Mouse (Mus musculus) limb, embryonic 13.5 days (tissue): ENCODE measurements around the gene Nup62. TPM values are rescaled to one million over a fixed set of nuclear protein-coding genes. Genes with fewer than 3 reads are reported as not detected.

Experiments
- ATAC-seq: fragments of 200-750 bp; cut with Nextera tagmentation; 2 replicates; pipeline ENCODE4 v1.8.0; 2017; ENCODE audit warnings: low read depth, moderate number of reproducible peaks, moderate TSS enrichment; ENCODE audit not compliant: low FRiP score
- H3K27ac ChIP-seq: fragments of 300-500 bp; sonication (generic); 2 replicates; pipeline ENCODE4 v1.5.1; 2015; ENCODE audit warnings: inconsistent platforms, mild to moderate bottlenecking, moderate library complexity
- H3K27me3 ChIP-seq: fragments of 300-500 bp; sonication (generic); 2 replicates; pipeline ENCODE4 v1.6.1; 2015; ENCODE audit warnings: mild to moderate bottlenecking, inconsistent platforms
- H3K36me3 ChIP-seq: fragments of 300-500 bp; sonication (generic); 2 replicates; pipeline ENCODE4 v1.6.1; 2015; ENCODE audit warnings: inconsistent platforms, mild to moderate bottlenecking, moderate library complexity
- H3K4me1 ChIP-seq: fragments of 300-500 bp; sonication (generic); 2 replicates; pipeline ENCODE4 v1.6.1; 2015; ENCODE audit warnings: inconsistent platforms
- H3K4me2 ChIP-seq: fragments of 300-500 bp; sonication (generic); replicated peaks from 2 replicates; pipeline ENCODE4 v1.6.1; 2015; ENCODE audit warnings: inconsistent platforms, mild to moderate bottlenecking, moderate library complexity
- H3K4me3 ChIP-seq: fragments of 300-500 bp; sonication (generic); 2 replicates; pipeline ENCODE4 v1.5.1; 2015; ENCODE audit warnings: moderate library complexity, mild to moderate bottlenecking, inconsistent platforms
- H3K9ac ChIP-seq: fragments of 300-500 bp; sonication (generic); 2 replicates; pipeline ENCODE4 v1.6.1; 2015; ENCODE audit warnings: mild to moderate bottlenecking, inconsistent platforms
- H3K9me3 ChIP-seq: fragments of 300-500 bp; sonication (generic); 2 replicates; pipeline ENCODE4 v1.6.1; 2016; ENCODE audit warnings: inconsistent platforms
- WGBS: fragments of 180-500 bp; shearing (Covaris S2); methylation state at CpG from one replicate; pipeline ENCODE4 v1.1.7; 2015; 5-methylcytosine and 5-hydroxymethylcytosine counted together
- polyA plus RNA-seq: library from polyadenylated mRNA; unstranded; fragments of >200 nt; fragmentation: Nextera tagmentation; extraction: Ambion mirVana; gene quantifications from 2 replicates; pipeline ENCODE4 v1.2.1, GENCODE M21; 2015

Gene Nup62
- polyA plus RNA-seq, 1 experiment from 2014 or later: 97.3 TPM

- no peaks in the 10 kb centered on the region for H3K27me3 ChIP-seq
- peaks cover 57% of the 10 kb centered on the region for H3K36me3 ChIP-seq
- 0 out of 2 replicates have a peak overlapping the region, but pooled peaks have one; percentile 4 for H3K4me2 ChIP-seq
- H3K27ac ChIP-seq: peak overlapping the region; percentile 44; the same call in 1 of the 2 replicates
- WGBS: 60% methylated on average over 22 of the region's 22 CpGs
- H3K4me3 ChIP-seq: no peak overlapping the region
- ATAC-seq: peak; percentile 12; the same call in 1 of the 2 replicates
- peaks cover 36% of the 10 kb centered on the region for H3K4me1 ChIP-seq
- peak overlapping the region; percentile 35 for H3K9ac ChIP-seq
- H3K9me3 ChIP-seq: no peaks in the 10 kb centered on the region
Measured at GRCm38 (mm10) chr7:44860576-44861428, 44.9 kb downstream of the Nup62 start.

GRCm38 (mm10) chr7:44861429-44861816, 45.5 kb downstream of the Nup62 start:
- H3K9me3 ChIP-seq: no peaks in the 10 kb centered on the region
- no peak for ATAC-seq
- no peak overlapping the region for H3K9ac ChIP-seq
- peaks cover 37% of the 10 kb centered on the region for H3K4me1 ChIP-seq
- H3K4me3 ChIP-seq: no peak overlapping the region
- peak overlapping the region; percentile 44; the same call in 1 of the 2 replicates for H3K27ac ChIP-seq
- 81% methylated on average over 14 of the region's 14 CpGs for WGBS
- no peaks in the 10 kb centered on the region for H3K27me3 ChIP-seq
- H3K36me3 ChIP-seq: peaks cover 63% of the 10 kb centered on the region
- H3K4me2 ChIP-seq: no peak overlapping the region

DNA sequence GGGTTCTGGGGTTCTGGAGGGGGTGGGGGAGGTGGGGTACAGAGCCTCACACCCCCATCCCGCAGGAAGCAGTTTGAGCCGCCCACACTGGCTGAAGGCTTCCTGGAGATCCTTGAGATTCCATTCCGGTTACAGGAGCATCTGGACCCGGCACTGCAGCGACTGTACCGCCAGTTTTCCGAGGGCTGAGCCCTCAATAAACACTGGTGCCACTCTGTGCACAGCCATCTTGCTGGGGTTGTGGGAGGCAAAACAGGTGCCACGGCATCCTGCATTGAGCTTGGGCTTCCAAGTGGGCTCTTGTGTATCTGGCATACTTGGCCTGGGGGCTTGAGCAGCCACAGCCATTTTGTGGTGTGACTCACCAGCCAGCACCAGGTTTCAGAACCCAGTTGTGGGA, 46.5 kb downstream of the Nup62 start:
- WGBS: 85% methylated on average over 8 of the region's 8 CpGs
- H3K9me3 ChIP-seq: no peaks in the 10 kb centered on the region
- H3K36me3 ChIP-seq: peaks cover 73% of the 10 kb centered on the region
- H3K27ac ChIP-seq: no peak overlapping the region
- H3K4me2 ChIP-seq: no peak overlapping the region
- H3K9ac ChIP-seq: no peak overlapping the region
- H3K4me1 ChIP-seq: peaks cover 44% of the 10 kb centered on the region
- no peak for ATAC-seq
- H3K27me3 ChIP-seq: no peaks in the 10 kb centered on the region
- no peak overlapping the region for H3K4me3 ChIP-seq

DNA sequence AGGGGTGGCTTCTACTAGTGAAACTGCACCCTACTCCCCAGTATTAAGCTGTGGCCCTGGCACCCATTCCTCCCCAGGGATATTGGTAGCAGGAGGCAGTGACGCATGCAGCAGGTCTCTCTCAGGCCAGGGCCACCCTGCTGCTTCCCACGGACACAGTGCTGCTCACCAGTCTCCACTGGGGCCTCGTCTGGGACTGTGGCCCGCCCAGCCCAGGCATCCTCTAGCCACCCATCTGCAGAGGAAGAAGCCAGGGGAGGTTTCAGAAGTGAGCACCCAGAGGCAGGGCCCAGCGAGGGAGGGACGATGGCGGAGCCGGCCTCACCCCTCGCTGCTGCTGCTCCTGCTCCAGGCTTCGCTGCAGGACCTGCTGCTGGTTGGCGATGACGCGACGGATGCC, 47.3 kb downstream of the Nup62 start:
- no peak for ATAC-seq
- no peak overlapping the region for H3K27ac ChIP-seq
- H3K4me3 ChIP-seq: no peak overlapping the region
- peaks cover 44% of the 10 kb centered on the region for H3K4me1 ChIP-seq
- no peak overlapping the region for H3K4me2 ChIP-seq
- 89% methylated on average over 14 of the region's 14 CpGs for WGBS
- H3K36me3 ChIP-seq: peaks cover 78% of the 10 kb centered on the region
- H3K9ac ChIP-seq: 0 out of 2 replicates have a peak overlapping the region, but pooled peaks have one; percentile 19
- no peaks in the 10 kb centered on the region for H3K9me3 ChIP-seq
- no peaks in the 10 kb centered on the region for H3K27me3 ChIP-seq

GRCm38 (mm10) chr7:44863982-44864494, 48.1 kb downstream of the Nup62 start:
- Histone ChIP-seq H3K4me1 (peaks cover 41% of the 10 kb centered on the region), H3K36me3 (peaks cover 78% of the 10 kb centered on the region), H3K9ac (no peak overlapping the region), H3K27me3 (no peaks in the 10 kb centered on the region), H3K4me3 (no peak overlapping the region), H3K9me3 (no peaks in the 10 kb centered on the region), H3K4me2 (no peak overlapping the region), H3K27ac (no peak overlapping the region)
- no peak for ATAC-seq
- WGBS: 81% methylated on average over 11 of the region's 11 CpGs

- Histone ChIP-seq H3K4me1 (peaks cover 41% of the 10 kb centered on the region), H3K27me3 (no peaks in the 10 kb centered on the region), H3K36me3 (peaks cover 74% of the 10 kb centered on the region), H3K4me2 (peak overlapping the region; percentile 99; the same call in 1 of the 2 replicates), H3K4me3 (no peak overlapping the region), H3K27ac (peak overlapping the region; percentile 48; the same call in 1 of the 2 replicates), H3K9ac (no peak overlapping the region), H3K9me3 (no peaks in the 10 kb centered on the region)
- ATAC-seq: no peak
- 82% methylated on average over 24 of the region's 24 CpGs for WGBS
Measured at GRCm38 (mm10) chr7:44864595-44865542, 49.0 kb downstream of the Nup62 start.

GRCm38 (mm10) chr7:44866276-44867009, 50.6 kb downstream of the Nup62 start:
- peaks cover 50% of the 10 kb centered on the region for H3K4me1 ChIP-seq
- H3K9ac ChIP-seq: peak overlapping the region; percentile 53
- no peaks in the 10 kb centered on the region for H3K27me3 ChIP-seq
- peak overlapping the region; percentile 87 for H3K4me3 ChIP-seq
- 58% methylated on average over 15 of the region's 15 CpGs for WGBS
- no peak for ATAC-seq
- peak overlapping the region; percentile 48 for H3K27ac ChIP-seq
- peaks cover 64% of the 10 kb centered on the region for H3K36me3 ChIP-seq
- H3K9me3 ChIP-seq: no peaks in the 10 kb centered on the region
- peak overlapping the region; percentile 99 for H3K4me2 ChIP-seq

- no peaks in the 10 kb centered on the region for H3K9me3 ChIP-seq
- peak overlapping the region; percentile 99 for H3K4me2 ChIP-seq
- no peaks in the 10 kb centered on the region for H3K27me3 ChIP-seq
- H3K36me3 ChIP-seq: peaks cover 57% of the 10 kb centered on the region
- peak overlapping the region; percentile 22; the same call in 1 of the 2 replicates for H3K27ac ChIP-seq
- peak overlapping the region; percentile 87 for H3K4me3 ChIP-seq
- ATAC-seq: no peak
- peaks cover 50% of the 10 kb centered on the region for H3K4me1 ChIP-seq
- H3K9ac ChIP-seq: peak overlapping the region; percentile 99
- 73% methylated on average over 19 of the region's 19 CpGs for WGBS
Measured at GRCm38 (mm10) chr7:44867010-44867702, 51.3 kb downstream of the Nup62 start.

DNA sequence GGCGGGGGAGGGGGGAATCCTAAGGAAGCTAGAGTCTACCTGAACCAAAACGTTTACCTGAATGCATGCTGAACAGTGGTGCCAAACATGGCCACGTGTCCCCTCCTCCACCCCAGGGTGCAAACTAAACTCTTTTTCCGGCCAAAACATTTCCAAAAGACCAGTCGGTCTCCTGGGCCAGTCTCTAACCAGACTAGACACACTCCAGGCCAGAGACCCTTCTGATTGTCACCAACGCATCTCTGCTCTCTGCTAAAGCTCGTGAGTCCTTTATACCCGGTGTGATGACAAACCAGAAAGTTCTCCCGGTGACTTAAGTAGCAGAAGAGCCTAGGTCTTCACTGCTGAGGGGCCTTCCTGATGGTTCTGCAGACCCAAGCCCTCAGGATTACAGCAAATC, 51.9 kb downstream of the Nup62 start:
- H3K4me3 ChIP-seq: peak overlapping the region; percentile 87
- no peak for ATAC-seq
- peaks cover 51% of the 10 kb centered on the region for H3K36me3 ChIP-seq
- H3K27ac ChIP-seq: no peak overlapping the region; the same call in 1 of the 2 replicates
- H3K27me3 ChIP-seq: no peaks in the 10 kb centered on the region
- 57% methylated on average over 9 of the region's 9 CpGs for WGBS
- H3K9me3 ChIP-seq: no peaks in the 10 kb centered on the region
- peak overlapping the region; percentile 99 for H3K4me2 ChIP-seq
- H3K9ac ChIP-seq: peak overlapping the region; percentile 99
- H3K4me1 ChIP-seq: peaks cover 50% of the 10 kb centered on the region

DNA sequence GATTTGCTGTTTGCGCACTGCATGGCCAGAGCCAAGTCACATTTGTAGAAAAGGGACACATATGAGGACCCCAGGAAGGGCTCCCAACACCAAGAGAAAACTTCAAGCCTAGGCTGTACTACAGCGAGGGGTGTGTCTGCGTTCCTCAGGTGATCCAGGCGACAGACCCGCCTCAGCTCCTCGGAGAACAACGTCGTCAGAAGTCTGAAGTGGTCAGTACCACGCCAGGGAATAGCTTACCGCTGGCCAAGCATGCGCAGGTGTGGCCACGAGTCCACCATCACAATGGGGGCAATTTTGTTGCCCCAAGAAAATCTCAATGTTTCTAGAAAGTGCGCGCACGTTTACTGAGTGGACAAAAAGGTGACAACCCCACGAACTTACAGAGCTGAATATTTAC, 52.6 kb downstream of the Nup62 start:
- Histone ChIP-seq H3K27ac (peak overlapping the region; percentile 100; the same call in 1 of the 2 replicates), H3K4me1 (peaks cover 50% of the 10 kb centered on the region), H3K4me2 (peak overlapping the region; percentile 99), H3K36me3 (peaks cover 44% of the 10 kb centered on the region), H3K4me3 (peak overlapping the region; percentile 87), H3K27me3 (no peaks in the 10 kb centered on the region), H3K9me3 (no peaks in the 10 kb centered on the region), H3K9ac (peak overlapping the region; percentile 99)
- 7% methylated on average over 16 of the region's 16 CpGs for WGBS
- ATAC-seq: no peak
